ENCODE assay signal across 8 mouse cellular contexts in the genomic region with DNA sequence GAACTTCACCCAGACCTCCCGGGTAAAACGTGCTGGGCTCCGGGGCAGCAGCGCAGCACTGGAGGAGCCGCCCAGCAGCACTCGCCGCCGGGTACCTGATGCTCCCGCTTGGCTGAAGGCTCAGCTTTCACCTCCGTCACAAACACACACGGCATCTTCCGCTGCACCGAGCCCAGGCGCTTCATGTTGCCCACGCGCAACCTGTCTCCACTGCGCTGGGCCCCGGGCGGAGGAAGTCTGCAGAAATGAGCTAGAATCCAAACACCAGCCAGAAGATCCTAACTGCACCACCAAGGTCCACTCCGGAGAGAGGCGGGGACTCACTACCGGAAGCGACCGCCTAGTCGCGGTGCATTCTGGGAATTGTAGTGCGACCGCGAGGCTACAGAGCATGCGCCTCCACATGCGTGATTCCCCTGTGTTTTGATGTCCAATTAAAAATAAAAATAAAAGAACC. TPM values are rescaled to one million over a fixed set of nuclear protein-coding genes. Genes with fewer than 3 reads are reported as not detected.
A peak's percentile ranks its signal among the peaks of the same experiment; 100 is the strongest.
DNase-seq lines count a peak whose midpoint lies in the region; ATAC-seq and TF ChIP-seq lines count a peak whose summit lies in the region.

No protein-coding gene starts in this region.

- H3K36me3 ChIP-seq in C2C12 (ENCODE audit: control insufficient read depth, insufficient read depth): peaks cover 6% of the 10 kb centered on the region
- no peaks in the 10 kb centered on the region for H3K36me3 ChIP-seq in heart, embryonic 11.5 days (ENCODE audit: control insufficient read depth, insufficient read depth, low read length)
- H3K36me3 ChIP-seq in kidney, embryonic 15.5 days: peaks cover 5% of the 10 kb centered on the region; the same call in 1 of the 2 replicates
- peaks cover 4% of the 10 kb centered on the region for H3K36me3 ChIP-seq in limb, embryonic 15.5 days
- peaks cover 4% of the 10 kb centered on the region; the same call in 1 of the 2 replicates for H3K36me3 ChIP-seq in midbrain, postnatal 0 days (ENCODE audit: insufficient read depth, low read length)

- H3K79me3 ChIP-seq in C2C12 (ENCODE audit: low read depth): peaks cover 2% of the 10 kb centered on the region

- peaks cover 3% of the 10 kb centered on the region; the same call in 1 of the 2 replicates for H3K4me1 ChIP-seq in heart, embryonic 11.5 days (ENCODE audit: control insufficient read depth, insufficient read depth, low read length)
- H3K4me1 ChIP-seq in kidney, embryonic 15.5 days: peaks cover 5% of the 10 kb centered on the region
- no peaks in the 10 kb centered on the region for H3K4me1 ChIP-seq in limb, embryonic 15.5 days
- no peaks in the 10 kb centered on the region for H3K4me1 ChIP-seq in midbrain, postnatal 0 days (ENCODE audit: insufficient read depth, low read length)

- peak overlapping the region; percentile 85 for H3K9ac ChIP-seq in heart, embryonic 11.5 days (ENCODE audit: low read depth, low read length)
- peak overlapping the region; percentile 85 for H3K9ac ChIP-seq in kidney, embryonic 15.5 days
- peak overlapping the region; percentile 74 for H3K9ac ChIP-seq in limb, embryonic 15.5 days
- H3K9ac ChIP-seq in midbrain, postnatal 0 days (replicated peaks; ENCODE audit: low read length, poor library complexity, severe bottlenecking): peak overlapping the region; percentile 86

- peak overlapping the region; percentile 62 for H3K27ac ChIP-seq in heart, embryonic 11.5 days (ENCODE audit: low read depth, low read length)
- peak overlapping the region; percentile 80 for H3K27ac ChIP-seq in kidney, embryonic 15.5 days
- H3K27ac ChIP-seq in limb, embryonic 15.5 days: peak overlapping the region; percentile 85
- peak overlapping the region; percentile 73 for H3K27ac ChIP-seq in midbrain, postnatal 0 days (ENCODE audit: low read depth, low read length)

- H3K79me2 ChIP-seq in C2C12 (ENCODE audit: control insufficient read depth, insufficient read depth): no peaks in the 10 kb centered on the region

- peak; percentile 97 for ATAC-seq in erythroblast, adult 5-6 weeks (replicated peaks; ENCODE audit: low FRiP score, poor library complexity, severe bottlenecking)
- peak; percentile 98 for ATAC-seq in heart, embryonic 11.5 days (replicated peaks; ENCODE audit: insufficient number of reproducible peaks, low FRiP score, low TSS enrichment)
- peak; percentile 99 for ATAC-seq in kidney, embryonic 15.5 days (replicated peaks; ENCODE audit: low FRiP score)
- peak; percentile 95 for ATAC-seq in limb, embryonic 15.5 days (ENCODE audit: insufficient number of reproducible peaks, low FRiP score, low TSS enrichment, low read depth)
- peak; percentile 98 for ATAC-seq in midbrain, postnatal 0 days (ENCODE audit: low FRiP score)

- H3K4me2 ChIP-seq in heart, embryonic 11.5 days: peak overlapping the region; percentile 79
- peak overlapping the region; percentile 69 for H3K4me2 ChIP-seq in kidney, embryonic 15.5 days
- H3K4me2 ChIP-seq in limb, embryonic 15.5 days: peak overlapping the region; percentile 63
- peak overlapping the region; percentile 61 for H3K4me2 ChIP-seq in midbrain, postnatal 0 days (ENCODE audit: low read depth, low read length, poor library complexity, severe bottlenecking)

- no peaks in the 10 kb centered on the region for H3K9me3 ChIP-seq in heart, embryonic 11.5 days (replicated peaks; ENCODE audit: control insufficient read depth, low read length)
- no peaks in the 10 kb centered on the region for H3K9me3 ChIP-seq in kidney, embryonic 15.5 days (replicated peaks)
- no peaks in the 10 kb centered on the region for H3K9me3 ChIP-seq in limb, embryonic 15.5 days
- no peaks in the 10 kb centered on the region for H3K9me3 ChIP-seq in midbrain, postnatal 0 days (ENCODE audit: low read length)

- no peaks in the 10 kb centered on the region for H3K27me3 ChIP-seq in C2C12 (ENCODE audit: control insufficient read depth, insufficient read depth, insufficient read length)
- no peaks in the 10 kb centered on the region for H3K27me3 ChIP-seq in heart, embryonic 11.5 days (ENCODE audit: control insufficient read depth, insufficient read depth, low read length)
- no peaks in the 10 kb centered on the region for H3K27me3 ChIP-seq in kidney, embryonic 15.5 days
- H3K27me3 ChIP-seq in limb, embryonic 15.5 days: no peaks in the 10 kb centered on the region
- no peaks in the 10 kb centered on the region for H3K27me3 ChIP-seq in midbrain, postnatal 0 days (ENCODE audit: insufficient read depth, low read length)

- H3ac ChIP-seq in C2C12 (ENCODE audit: control insufficient read depth, insufficient read length, low read depth): peak overlapping the region; percentile 96

- TF ChIP-seq POLR2A in brain, embryonic 14.5 days (IDR thresholded peaks at IDR 0.05; ENCODE audit: borderline replicate concordance, extremely low read depth, insufficient read depth, insufficient read length, poor library complexity, severe bottlenecking): peak; percentile 62; the same call in 1 of the 2 replicates

- peak; percentile 97 for DNase-seq in brain, embryonic 14.5 days (ENCODE audit: low read depth)
- peak; percentile 96 for DNase-seq in midbrain, postnatal 0 days (ENCODE audit: low spot score)
- peak; percentile 84 to 93 for DNase-seq in spleen, postnatal 10 days (ENCODE audit: low spot score in 2 of 2)

- H3K4me3 ChIP-seq in C2C12 (ENCODE audit: insufficient read depth, poor library complexity, severe bottlenecking): peak overlapping the region; percentile 60
- H3K4me3 ChIP-seq in heart, embryonic 11.5 days (ENCODE audit: low read depth, low read length): peak overlapping the region; percentile 85
- H3K4me3 ChIP-seq in kidney, embryonic 15.5 days (replicated peaks): peak overlapping the region; percentile 73
- peak overlapping the region; percentile 81 for H3K4me3 ChIP-seq in limb, embryonic 15.5 days
- H3K4me3 ChIP-seq in midbrain, postnatal 0 days (ENCODE audit: low read depth, low read length): peak overlapping the region; percentile 69

- WGBS in heart, embryonic 11.5 days (ENCODE audit: insufficient replicate concordance): under 1% methylated on average over 31 of the region's 31 CpGs
- WGBS in kidney, embryonic 15.5 days: under 1% methylated on average over 31 of the region's 31 CpGs
- under 1% methylated on average over 31 of the region's 31 CpGs for WGBS in limb, embryonic 15.5 days
- under 1% methylated on average over 31 of the region's 31 CpGs for WGBS in midbrain, postnatal 0 days

- no peak for TF ChIP-seq CTCF in C2C12 (IDR thresholded peaks at IDR 0.05; ENCODE audit: control insufficient read depth, insufficient read depth, insufficient read length)
- no peak for TF ChIP-seq CTCF in brain, embryonic 14.5 days (IDR thresholded peaks at IDR 0.05; ENCODE audit: borderline replicate concordance, extremely low read depth, insufficient read depth, insufficient read length)
- no peak for TF ChIP-seq CTCF in midbrain, postnatal 0 days (IDR thresholded peaks at IDR 0.05)

TF ChIP-seq in C2C12, 6 proteins besides CTCF, POLR2A, EP300 and RAD21:
- TF ChIP-seq MYOD1 (IDR thresholded peaks at IDR 0.05; ENCODE audit: control insufficient read depth, insufficient read length, low read depth): no peak
- TF ChIP-seq USF1 (IDR thresholded peaks at IDR 0.05; ENCODE audit: low read depth): no peak
- peak; percentile 45 for TF ChIP-seq MAX (IDR thresholded peaks at IDR 0.05)
- TF ChIP-seq FOSL1 (IDR thresholded peaks at IDR 0.05; ENCODE audit: insufficient read depth, low read length, poor library complexity, severe bottlenecking): no peak
- TF ChIP-seq MYOG (IDR thresholded peaks at IDR 0.05; ENCODE audit: control insufficient read depth, extremely low read depth, insufficient read length): no peak
- no peak for TF ChIP-seq CEBPB (IDR thresholded peaks at IDR 0.05; ENCODE audit: low read depth)
TF ChIP-seq in C2C12: peak in this region for 1.

RNA-seq across cellular contexts. Expression of gene 4930430F08Rik, which starts 1.3 kb away (rescaled TPM):
- 7.8 TPM for polyA plus RNA-seq in C2C12 (2012; fragmentation: generic; extraction: Trizol)
- polyA plus RNA-seq in brain, embryonic 14.5 days (2012; rRNA removed): 12.8 and 13.1 TPM in 2 replicates
- 11.5 and 13.1 TPM in 2 replicates for total RNA-seq in erythroblast, adult 5-6 weeks (2015; ENCODE audit: low replicate concordance)
- 30.2 and 31.0 TPM in 2 replicates for total RNA-seq in erythroblast, adult 5-6 weeks (2017; ENCODE audit: low replicate concordance)
- polyA plus RNA-seq in heart, embryonic 11.5 days (2014; fragmentation: Nextera tagmentation; extraction: Ambion mirVana): 9.2 and 9.4 TPM in 2 replicates
- 8.5 and 11.6 TPM in 2 replicates for polyA plus RNA-seq in kidney, embryonic 15.5 days (2015; fragmentation: Nextera tagmentation; extraction: Ambion mirVana)
- 10.2 and 10.8 TPM in 2 replicates for polyA plus RNA-seq in limb, embryonic 15.5 days (2015; fragmentation: Nextera tagmentation; extraction: Ambion mirVana)
- total RNA-seq in midbrain, postnatal 0 days (2014; rRNA removed): 20.9 and 27.7 TPM in 2 replicates
- 15.4 and 18.3 TPM in 2 replicates for polyA plus RNA-seq in midbrain, postnatal 0 days (2015; fragmentation: Nextera tagmentation; extraction: Ambion mirVana)

RNA-seq across cellular contexts. Expression of gene 1700017N19Rik, which starts 1.3 kb away (rescaled TPM):
- not detected for polyA plus RNA-seq in C2C12 (2012; fragmentation: generic; extraction: Trizol)
- polyA plus RNA-seq in brain, embryonic 14.5 days (2012; rRNA removed): not detected in 2 replicates
- total RNA-seq in erythroblast, adult 5-6 weeks (2015; ENCODE audit: low replicate concordance): not detected in 2 replicates
- 0.84 TPM in 1 of 2 replicates, not detected in the other for total RNA-seq in erythroblast, adult 5-6 weeks (2017; ENCODE audit: low replicate concordance)
- not detected in 2 replicates for polyA plus RNA-seq in heart, embryonic 11.5 days (2014; fragmentation: Nextera tagmentation; extraction: Ambion mirVana)
- polyA plus RNA-seq in kidney, embryonic 15.5 days (2015; fragmentation: Nextera tagmentation; extraction: Ambion mirVana): not detected in 2 replicates
- not detected in 2 replicates for polyA plus RNA-seq in limb, embryonic 15.5 days (2015; fragmentation: Nextera tagmentation; extraction: Ambion mirVana)
- total RNA-seq in midbrain, postnatal 0 days (2014; rRNA removed): not detected in 2 replicates
- 0.25 and 0.27 TPM in 2 replicates for polyA plus RNA-seq in midbrain, postnatal 0 days (2015; fragmentation: Nextera tagmentation; extraction: Ambion mirVana)

Comparison
In these comparisons a context has a peak if more than half of its experiments do, and no peak if none do; other contexts are left out.
1. Peak in every context shown above with its lines: DNase-seq, ATAC-seq, H3K4me3 ChIP-seq and H3K27ac ChIP-seq.